Comparison of ENCODE assay signal across 9 mouse cellular contexts in the genomic region with DNA sequence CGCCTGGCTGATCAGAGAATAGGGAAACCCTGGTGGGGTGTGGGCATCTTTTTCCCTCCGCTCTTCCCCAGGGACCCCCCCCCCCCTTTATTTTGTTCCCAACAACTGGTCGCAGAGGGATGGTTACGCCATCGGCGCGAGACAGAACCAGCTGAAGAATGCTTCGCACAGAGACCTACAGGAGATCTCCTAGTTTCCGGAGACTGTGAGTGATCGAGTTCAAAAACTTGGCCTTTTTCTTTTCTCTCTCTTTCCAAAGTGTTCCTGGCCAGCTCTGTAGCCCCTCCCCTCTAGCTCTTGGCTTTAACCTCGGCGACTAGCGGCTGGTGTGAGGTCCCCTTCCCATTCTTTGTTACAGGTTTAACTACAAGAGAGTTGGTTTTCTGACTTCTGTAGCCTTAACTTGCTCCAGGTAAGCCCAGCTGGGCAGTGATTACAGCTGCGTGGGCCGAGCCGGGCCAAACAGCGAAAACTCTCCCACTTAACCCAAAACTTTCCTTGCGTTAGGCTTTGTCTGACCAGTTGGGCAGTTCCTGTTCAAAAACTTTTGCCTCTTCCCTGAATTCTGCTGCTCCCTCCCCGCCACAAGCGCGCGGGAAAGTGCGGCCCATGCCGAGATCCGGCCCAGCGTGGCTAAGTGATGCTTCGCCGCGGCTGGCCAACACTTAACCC. TPM values are rescaled to one million over a fixed set of nuclear protein-coding genes. Genes with fewer than 3 reads are reported as not detected.
DNase-seq lines count a peak whose midpoint lies in the region; TF ChIP-seq lines count a peak whose summit lies in the region.
"Had no signal": no experiment of that assay in that cellular context is flagged by ENCODE, and none has a peak within 500 bp of the region (broad histone marks: within the 10 kb centered on the region; RNA-seq: fewer than 3 reads in every experiment).

No protein-coding gene starts in this region.

- no peaks in the 10 kb centered on the region; the same call in 1 of the 2 replicates for H3K4me1 ChIP-seq in heart, adult 2 months (ENCODE audit: control insufficient read depth, insufficient read depth, low read length)

- DNase-seq in layer of hippocampus, adult 2 months (ENCODE audit: low spot score in 2 of 2) = no peak
- no peak for DNase-seq in layer of hippocampus, adult 18-20 months (ENCODE audit: low spot score in 2 of 2)
- peak; percentile 62 to 64 for DNase-seq in heart, adult 2 months
- DNase-seq in kidney, adult 11 months = peak; percentile 62
- peak; percentile 66 to 71 for DNase-seq in lung, adult 18-20 months
- peak; percentile 59 for DNase-seq in ovary, postnatal 14 days (ENCODE audit: low spot score)
- DNase-seq in cerebellum, adult 11-12 months = no peak
- no peak for DNase-seq in right cerebral cortex, postnatal 14 days

- no peak for TF ChIP-seq EP300 in heart, adult 2 months (IDR thresholded peaks at IDR 0.05; ENCODE audit: insufficient read depth, low read depth, low read length)

- H3K4me3 ChIP-seq in layer of hippocampus, adult 2 months = peak overlapping the region; percentile 5
- peak overlapping the region; percentile 44 for H3K4me3 ChIP-seq in heart, adult 2 months

- under 1% methylated on average over 29 of the region's 29 CpGs for WGBS in heart, adult 2 months

- H3K36me3 ChIP-seq in heart, adult 2 months (ENCODE audit: control insufficient read depth, insufficient read depth, low read length) = no peaks in the 10 kb centered on the region

- intact Hi-C loops in heart, adult 2 months (cut with DNase I) = no loop called here

- no peaks in the 10 kb centered on the region for H3K27me3 ChIP-seq in heart, adult 2 months (ENCODE audit: control insufficient read depth, insufficient read depth, low read length)

- TF ChIP-seq POLR2A in heart, adult 2 months (IDR thresholded peaks at IDR 0.05; ENCODE audit: insufficient read depth, low read depth, low read length) = no peak

- no peaks in the 10 kb centered on the region for H3K79me2 ChIP-seq in heart, adult 2 months (replicated peaks; ENCODE audit: control insufficient read depth, insufficient read depth, low read length)

- no peak for TF ChIP-seq CTCF in layer of hippocampus, adult 2 months (conservative IDR thresholded peaks at IDR 0.05)
- TF ChIP-seq CTCF in heart, adult 2 months (IDR thresholded peaks at IDR 0.05) = no peak

- no peak overlapping the region; the same call in 1 of the 2 replicates for H3K9ac ChIP-seq in heart, adult 2 months (ENCODE audit: low read depth, low read length)

- peak overlapping the region; percentile 59; the same call in 1 of the 2 replicates for H3K27ac ChIP-seq in layer of hippocampus, adult 2 months
- H3K27ac ChIP-seq in heart, adult 2 months = peak overlapping the region; percentile 68

RNA-seq across cellular contexts. Expression of a gene that starts 10.7 kb away (rescaled TPM):
- 10 to 100 TPM; 51.4 to 57.1 TPM for total RNA-seq in layer of hippocampus, adult 2 months (2021)
- 10 to 100 TPM; 58.5 to 61.2 TPM for total RNA-seq in layer of hippocampus, adult 18-20 months (2021)
- 10 to 100 TPM; 41.6 to 53.0 TPM for total RNA-seq in heart, adult 2 months (2021)
- polyA plus RNA-seq in heart, adult 2 months (2012; rRNA removed) = 104 and 108 TPM in 2 replicates

RNA-seq across cellular contexts. Expression of a gene that starts 11.2 kb away (rescaled TPM):
- total RNA-seq in layer of hippocampus, adult 2 months (2021) = 10 to 100 TPM; 26.0 to 30.7 TPM
- 10 to 100 TPM; 32.4 to 36.3 TPM for total RNA-seq in layer of hippocampus, adult 18-20 months (2021)
- 10 to 100 TPM; 17.0 to 22.0 TPM for total RNA-seq in heart, adult 2 months (2021)
- 19.3 and 28.1 TPM in 2 replicates for polyA plus RNA-seq in heart, adult 2 months (2012; rRNA removed)

RNA-seq across cellular contexts. Expression of a gene that starts 20.7 kb away (rescaled TPM):
- total RNA-seq in layer of hippocampus, adult 2 months (2021) = not detected
- total RNA-seq in layer of hippocampus, adult 18-20 months (2021) = not detected
- not detected for total RNA-seq in heart, adult 2 months (2021)
- 0.23 and 1.1 TPM in 2 replicates for polyA plus RNA-seq in heart, adult 2 months (2012; rRNA removed)
- polyA plus RNA-seq: C2C12 had no signal

Comparison
In these comparisons a context has a peak if more than half of its experiments do, and no peak if none do; other contexts are left out.
1. DNase-seq: peak in heart, adult 2 months (2 of 2), kidney, adult 11 months (single experiment), lung, adult 18-20 months (2 of 2) and ovary, postnatal 14 days (single experiment); none in layer of hippocampus, adult 2 months (0 of 2), layer of hippocampus, adult 18-20 months (0 of 2), cerebellum, adult 11-12 months (single experiment) and right cerebral cortex, postnatal 14 days (single experiment).